Mouse (Mus musculus) bone marrow, adult 2 months (tissue): Measurements from ENCODE around the gene Slc30a9. TPM values are rescaled to one million over a fixed set of nuclear protein-coding genes. Genes with fewer than 3 reads are reported as not detected.
A peak's percentile ranks its signal among the peaks of the same experiment; 100 is the strongest.

Source experiments
- H3K27ac ChIP-seq: fragments of 200-500 bp; 2 replicates; pipeline ENCODE4 v1.5.1; 2012; ENCODE audit warnings: low read depth, mild to moderate bottlenecking, control low read depth, inconsistent platforms, low read length; ENCODE audit not compliant: control insufficient read depth, poor library complexity, insufficient read depth
- H3K4me1 ChIP-seq: fragments of 200-500 bp; 2 replicates; pipeline ENCODE4 v1.6.1; 2011; ENCODE audit warnings: low read length; ENCODE audit not compliant: control insufficient read depth, insufficient read depth
- H3K4me3 ChIP-seq: fragments of 200-500 bp; replicated peaks from 2 replicates; pipeline ENCODE3; 2011; ENCODE audit warnings: mild to moderate bottlenecking, low read depth, low read length, control low read depth; ENCODE audit not compliant: control insufficient read depth
- CTCF ChIP-seq: fragments of 200-500 bp; IDR thresholded peaks from 2 replicates; pipeline ENCODE4 v1.5.1; 2011; ENCODE audit warnings: low read length, control low read depth; ENCODE audit not compliant: control insufficient read depth, insufficient read depth
- POLR2A ChIP-seq: fragments of 200-500 bp; IDR thresholded peaks from 2 replicates; pipeline ENCODE4 v1.6.1; 2011; ENCODE audit warnings: low read depth, mild to moderate bottlenecking, control low read depth, low read length, borderline replicate concordance; ENCODE audit not compliant: control insufficient read depth
- WGBS: fragments of 180-500 bp; shearing (Covaris S2); methylation state at CpG from one replicate; pipeline ENCODE4 v1.1.7; 2018; 5-methylcytosine and 5-hydroxymethylcytosine counted together
- polyA plus RNA-seq: library from polyadenylated mRNA; stranded (reverse); fragments of >200 nt; gene quantifications from 2 replicates; pipeline ENCODE4 v1.2.4, GENCODE M21; 2011; ENCODE audit warnings: low replicate concordance; ENCODE audit not compliant: missing spikeins, insufficient read depth, insufficient read length

Slc30a9 gene
- polyA plus RNA-seq, 1 experiment = 55.8 TPM

GRCm38 (mm10) chr5:67279840-67280239 lies 26.9 kb upstream of the Slc30a9 start:
- no peak overlapping the region for H3K4me3 ChIP-seq
- peaks cover 1% of the 10 kb centered on the region; the same call in 1 of the 2 replicates for H3K4me1 ChIP-seq
- WGBS = 76% methylated on average over 4 of the region's 4 CpGs
- H3K27ac ChIP-seq = peak overlapping the region; percentile 49; the same call in 1 of the 2 replicates
- TF ChIP-seq CTCF = no peak
- TF ChIP-seq POLR2A = no peak

GRCm38 (mm10) chr5:67280400-67280799 lies 26.4 kb upstream of the Slc30a9 start:
- Histone ChIP-seq H3K27ac (peak overlapping the region; percentile 39; the same call in 1 of the 2 replicates), H3K4me3 (no peak overlapping the region), H3K4me1 (peaks cover 1% of the 10 kb centered on the region; the same call in 1 of the 2 replicates)
- WGBS = 67% methylated on average over 4 of the region's 4 CpGs
- TF ChIP-seq POLR2A (no peak), CTCF (no peak)

GRCm38 (mm10) chr5:67295029-67295428 lies 11.7 kb upstream of the Slc30a9 start:
- no peak overlapping the region for H3K4me3 ChIP-seq
- 64% methylated on average over 3 of the region's 3 CpGs for WGBS
- H3K27ac ChIP-seq = no peak overlapping the region; the same call in 1 of the 2 replicates
- no peak for TF ChIP-seq CTCF
- no peak for TF ChIP-seq POLR2A
- no peaks in the 10 kb centered on the region for H3K4me1 ChIP-seq

GRCm38 (mm10) chr5:67295682-67296081 lies 11.1 kb upstream of the Slc30a9 start:
- 77% methylated on average over 6 of the region's 6 CpGs for WGBS
- no peak for TF ChIP-seq POLR2A
- TF ChIP-seq CTCF = no peak
- no peak overlapping the region for H3K4me3 ChIP-seq
- H3K4me1 ChIP-seq = no peaks in the 10 kb centered on the region
- no peak overlapping the region for H3K27ac ChIP-seq

- H3K4me1 ChIP-seq = no peaks in the 10 kb centered on the region
- TF ChIP-seq CTCF (no peak), POLR2A (no peak)
- no peak overlapping the region for H3K27ac ChIP-seq
- WGBS = 90% methylated on average over 1 of the region's 1 CpGs
- no peak overlapping the region for H3K4me3 ChIP-seq
Measured at GRCm38 (mm10) chr5:67296171-67296570, 10.6 kb upstream of the Slc30a9 start.

GRCm38 (mm10) chr5:67297026-67297813 lies 9.5 kb upstream of the Slc30a9 start:
- TF ChIP-seq POLR2A (no peak), CTCF (no peak)
- H3K4me3 ChIP-seq = no peak overlapping the region
- H3K4me1 ChIP-seq = no peaks in the 10 kb centered on the region
- no peak overlapping the region for H3K27ac ChIP-seq
- WGBS = 81% methylated on average over 5 of the region's 5 CpGs

- TF ChIP-seq CTCF (no peak), POLR2A (no peak)
- no peaks in the 10 kb centered on the region for H3K4me1 ChIP-seq
- no peak overlapping the region for H3K4me3 ChIP-seq
- 78% methylated on average over 6 of the region's 6 CpGs for WGBS
- H3K27ac ChIP-seq = no peak overlapping the region
Measured at GRCm38 (mm10) chr5:67299847-67300412, 6.8 kb upstream of the Slc30a9 start.

GRCm38 (mm10) chr5:67300926-67301597 lies 5.7 kb upstream of the Slc30a9 start:
- 92% methylated on average over 8 of the region's 8 CpGs for WGBS
- Histone ChIP-seq H3K4me1 (no peaks in the 10 kb centered on the region), H3K27ac (no peak overlapping the region), H3K4me3 (no peak overlapping the region)
- TF ChIP-seq CTCF (no peak), POLR2A (no peak)
